Mouse (Mus musculus): ENCODE results near the gene Cuedc1. TPM values are rescaled to one million over a fixed set of nuclear protein-coding genes. Genes with fewer than 3 reads are reported as not detected.

Cuedc1 gene
- polyA plus RNA-seq, 1 experiment: 10.7 TPM

DNA sequence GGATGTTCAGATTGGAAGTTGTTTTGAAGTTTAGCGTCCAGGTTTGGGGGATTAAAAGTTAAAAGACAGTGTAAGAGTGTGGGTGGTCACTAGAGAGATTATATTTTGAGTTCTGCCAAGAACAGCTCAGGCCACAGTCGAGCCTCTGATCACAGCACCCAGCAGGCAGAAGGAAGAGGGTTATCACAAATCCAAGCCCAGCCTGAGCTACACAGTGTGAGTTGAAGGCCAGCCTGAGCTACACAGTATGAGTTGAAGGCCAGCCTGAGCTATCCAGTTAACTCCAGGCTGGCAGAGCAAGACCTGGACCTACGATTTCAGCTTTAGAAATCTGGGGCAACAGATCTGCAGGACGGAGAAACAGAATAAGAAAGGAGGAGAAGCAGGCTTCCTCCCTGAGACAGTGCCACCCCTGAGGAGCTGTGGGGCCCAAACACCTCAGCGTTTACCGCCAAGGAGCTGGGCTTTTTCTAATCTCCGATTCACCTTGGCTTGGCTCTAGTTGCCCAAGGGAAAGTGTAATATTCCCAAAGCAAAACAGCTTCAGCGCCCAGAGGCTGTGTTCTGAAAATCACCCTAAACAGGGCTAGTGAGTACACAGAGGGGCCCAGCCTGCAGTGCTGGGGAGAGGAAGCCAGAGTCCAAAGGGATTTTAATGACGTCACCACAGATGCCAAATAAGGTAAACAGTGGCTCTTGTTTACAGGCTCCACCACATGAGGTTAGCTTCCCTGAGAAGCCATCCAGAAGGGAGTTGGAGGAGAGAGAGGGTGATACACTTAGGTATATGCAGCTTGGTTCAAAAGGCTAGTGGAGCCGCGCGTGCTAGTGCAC, 143.8 kb downstream of the Cuedc1 start:
- no peaks in the 10 kb centered on the region for H3K4me1 ChIP-seq (ENCODE audit: control insufficient read depth, insufficient read depth, insufficient read length)
- no peak overlapping the region for H3K27ac ChIP-seq (ENCODE audit: insufficient read depth, low read length)
- DNase-seq (ENCODE audit: low read depth in 1 of 2, low spot score in 2 of 2): no peak
- TF ChIP-seq CTCF (IDR thresholded peaks at IDR 0.05; ENCODE audit: extremely low read depth, insufficient read depth, insufficient read length, insufficient replicate concordance): no peak
- no peak for TF ChIP-seq POLR2A (IDR thresholded peaks at IDR 0.05; ENCODE audit: low read depth, low read length)
- no peaks in the 10 kb centered on the region for H3K36me3 ChIP-seq (ENCODE audit: control insufficient read depth, insufficient read depth, low read length)
- 78% methylated on average over 12 of the region's 12 CpGs for WGBS
- no peak overlapping the region for H3K4me3 ChIP-seq (ENCODE audit: extremely low read depth, insufficient read depth, insufficient read length)
- no peaks in the 10 kb centered on the region for H3K27me3 ChIP-seq (ENCODE audit: control insufficient read depth, insufficient read depth, low read length)

Other genes starting within 250 kb of the Cuedc1 start
- 12.6 and 13.3 TPM in 2 replicates for gene Mks1, start 244.8 kb upstream of the Cuedc1 start, polyA plus RNA-seq (2012; rRNA removed)
- gene Epx, start 222.5 kb upstream of the Cuedc1 start, polyA plus RNA-seq (2012; rRNA removed): 2.5 and 12.7 TPM in 2 replicates
- gene Olfr462, start 205.8 kb upstream of the Cuedc1 start, polyA plus RNA-seq (2012; rRNA removed): not detected in 2 replicates
- gene Olfr463, start 200.7 kb upstream of the Cuedc1 start, polyA plus RNA-seq (2012; rRNA removed): not detected in 2 replicates
- gene Olfr464, start 177.1 kb upstream of the Cuedc1 start, polyA plus RNA-seq (2012; rRNA removed): not detected in 2 replicates
- 28.6 and 33.8 TPM in 2 replicates for gene Dynll2, start 110.5 kb upstream of the Cuedc1 start, polyA plus RNA-seq (2012; rRNA removed)
- 106 and 133 TPM in 2 replicates for gene Srsf1, start 50.7 kb upstream of the Cuedc1 start, polyA plus RNA-seq (2012; rRNA removed)
- 14.2 and 15.5 TPM in 2 replicates for gene Vezf1, start 29.8 kb upstream of the Cuedc1 start, polyA plus RNA-seq (2012; rRNA removed)
- gene Mrps23, start 106.3 kb downstream of the Cuedc1 start, polyA plus RNA-seq (2012; rRNA removed): 23.1 and 30.0 TPM in 2 replicates
- not detected in 2 replicates for gene Ccdc182, start 196.0 kb downstream of the Cuedc1 start, polyA plus RNA-seq (2012; rRNA removed)

Data from spleen, adult 2 months (tissue).